Mouse (Mus musculus) adrenal gland, adult 8-10 months (tissue): ENCODE results near the gene Poc1a. TPM values are rescaled to one million over a fixed set of nuclear protein-coding genes. Genes with fewer than 3 reads are reported as not detected.

Experiments
- DNase-seq: peaks from one replicate; pipeline ENCODE4 v3.0.0; 2022
- total RNA-seq, 4 experiments: library from RNA; stranded (reverse); gene quantifications; 2 replicates each; pipeline ENCODE4 v1.2.4; 2022

Poc1a gene
- total RNA-seq, 4 experiments from 2014 or later = 3.9 to 6.5 (median 5.5) TPM

DNA sequence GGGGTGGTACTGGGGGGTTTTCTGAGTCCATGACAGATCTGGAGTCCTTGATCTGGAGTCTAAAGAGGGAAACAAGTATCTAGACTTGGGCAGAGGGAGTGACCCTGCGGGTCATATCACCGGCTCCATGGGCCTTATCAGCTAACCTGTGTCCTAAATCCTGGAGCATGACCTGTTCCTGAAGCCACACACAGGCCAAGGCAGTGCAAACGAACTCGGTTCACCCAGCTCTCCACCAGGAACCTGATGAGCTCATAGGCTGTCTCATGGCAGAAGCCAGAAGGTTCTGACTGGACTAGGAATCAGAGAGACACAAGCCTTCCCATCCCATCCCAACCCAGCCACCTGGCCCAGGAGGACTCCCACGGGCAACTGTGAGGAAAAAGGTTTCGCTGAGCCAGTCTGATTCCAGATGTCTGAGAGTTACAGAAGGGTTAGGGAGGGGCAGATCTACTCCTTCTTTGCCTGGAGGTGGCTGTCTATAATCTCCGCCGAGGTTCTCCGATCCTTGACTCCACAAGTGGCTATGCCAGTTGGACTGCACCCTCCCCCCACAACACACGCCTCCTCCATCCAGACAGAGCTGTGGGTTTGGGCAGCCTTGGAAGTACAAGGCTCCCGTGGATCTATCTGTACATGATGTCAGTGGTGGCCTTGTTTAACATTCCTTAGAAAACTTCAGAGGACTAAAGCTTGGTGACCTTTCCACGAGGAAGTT lies 15.3 kb upstream of the Poc1a start:
- DNase-seq = peak; percentile 90

GRCm38 (mm10) chr9:106266936-106267657 lies 13.8 kb upstream of the Poc1a start:
- DNase-seq = peak; percentile 92

DNA sequence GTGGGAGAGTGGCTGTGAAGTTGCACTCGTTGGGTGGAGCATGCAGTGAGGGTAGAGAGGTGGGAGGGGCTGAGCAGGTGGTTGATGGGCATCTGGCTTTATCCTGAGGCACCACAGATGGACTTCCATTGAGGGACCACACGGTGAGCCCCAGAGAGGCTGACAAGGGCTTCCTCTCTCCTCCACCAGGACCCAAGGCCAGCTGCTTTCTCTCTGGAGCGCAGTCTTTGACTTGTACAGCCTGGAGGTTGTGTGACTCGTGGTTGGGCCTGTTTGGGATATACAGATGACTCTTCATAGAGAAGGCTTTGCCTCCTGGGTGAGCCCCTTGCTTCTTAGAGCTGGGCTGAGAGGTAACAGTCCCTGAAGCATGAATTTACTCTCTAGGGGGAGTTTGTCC lies 12.4 kb upstream of the Poc1a start:
- no peak for DNase-seq

GRCm38 (mm10) chr9:106269076-106269788 lies 11.6 kb upstream of the Poc1a start:
- no peak for DNase-seq

DNA sequence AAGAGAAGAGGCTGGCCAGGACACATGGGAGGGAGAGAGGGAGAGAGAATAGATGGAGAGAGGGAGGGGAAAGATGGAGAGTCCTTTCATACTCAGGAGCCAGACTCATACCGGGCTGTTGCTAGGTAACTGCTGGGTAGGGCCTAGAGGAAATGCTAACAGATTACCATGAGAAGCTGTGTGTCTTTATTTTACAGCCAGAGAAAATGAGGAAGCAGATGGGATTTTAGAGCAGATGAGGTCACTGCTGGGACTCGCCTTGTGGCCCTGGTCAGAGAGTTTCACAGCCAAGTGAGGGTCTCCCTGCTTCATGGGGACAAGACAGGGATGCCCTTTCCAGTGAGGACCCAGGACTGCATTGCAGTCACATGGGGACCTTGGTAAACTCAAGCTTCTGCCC lies 11.0 kb upstream of the Poc1a start:
- no peak for DNase-seq

- DNase-seq = no peak
These were observed 10.2 kb upstream of the Poc1a start for GRCm38 (mm10) chr9:106270656-106271055.

DNA sequence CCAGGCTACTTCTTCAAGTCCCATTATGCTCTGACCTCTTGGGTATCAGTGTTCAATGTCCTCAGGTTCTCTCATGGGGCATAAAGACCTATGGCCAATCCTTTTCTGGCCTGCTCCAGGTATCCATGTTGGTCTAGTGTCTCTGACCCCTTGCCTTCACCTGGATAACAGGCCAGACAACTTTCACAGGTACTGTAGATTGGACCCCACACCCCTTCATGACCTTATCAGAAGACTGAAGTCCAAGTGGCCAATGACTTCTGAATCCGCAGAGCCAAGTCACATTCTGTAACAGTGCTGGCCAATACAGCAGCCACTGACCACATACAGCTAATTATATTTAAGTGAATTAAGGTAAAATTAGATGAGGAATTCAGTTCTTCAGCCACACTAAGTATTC lies 8.6 kb upstream of the Poc1a start:
- DNase-seq = no peak

DNA sequence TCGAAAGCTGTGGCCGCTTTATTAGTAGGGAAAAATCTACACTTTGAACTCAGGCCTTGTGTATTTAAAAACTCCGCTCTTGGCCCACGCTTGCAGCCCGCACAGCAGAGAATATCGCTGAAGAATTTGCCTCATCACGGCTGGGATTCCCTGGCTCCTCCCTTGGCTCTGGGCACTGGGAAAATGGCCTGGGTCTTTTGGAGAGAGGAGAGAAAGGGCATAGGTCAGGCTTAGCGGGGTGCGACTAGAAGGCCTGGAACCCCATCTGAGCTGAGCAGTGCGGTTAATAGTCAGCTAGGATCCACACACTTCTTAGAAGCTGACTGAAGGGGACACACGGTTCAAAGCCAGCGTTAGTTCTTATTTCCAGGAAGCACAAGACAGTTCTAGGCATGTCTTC lies 7.6 kb upstream of the Poc1a start:
- no peak for DNase-seq

GRCm38 (mm10) chr9:106273791-106274190 lies 7.1 kb upstream of the Poc1a start:
- no peak for DNase-seq

- DNase-seq = no peak
These were observed 6.1 kb upstream of the Poc1a start for GRCm38 (mm10) chr9:106274652-106275180.

DNA sequence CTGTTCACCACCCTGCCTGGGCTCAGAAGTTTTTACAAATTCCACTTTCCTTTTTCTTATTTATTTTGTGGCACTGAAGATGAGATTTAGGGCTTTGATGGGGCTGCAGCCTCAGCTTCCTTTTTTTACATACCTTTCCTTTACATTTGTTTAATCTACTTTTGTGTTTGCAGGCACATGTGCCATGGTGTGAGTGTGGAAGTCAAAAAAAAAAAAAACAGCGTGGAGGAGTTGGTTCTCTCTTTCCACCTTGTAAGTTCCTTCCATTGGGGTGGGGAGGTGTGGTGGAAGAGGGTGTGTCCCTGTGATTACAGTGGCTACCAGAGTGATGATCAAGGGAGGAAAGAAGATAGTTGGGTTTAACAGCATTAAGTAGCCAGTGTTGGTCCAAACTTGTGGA lies 5.1 kb upstream of the Poc1a start:
- no peak for DNase-seq

DNA sequence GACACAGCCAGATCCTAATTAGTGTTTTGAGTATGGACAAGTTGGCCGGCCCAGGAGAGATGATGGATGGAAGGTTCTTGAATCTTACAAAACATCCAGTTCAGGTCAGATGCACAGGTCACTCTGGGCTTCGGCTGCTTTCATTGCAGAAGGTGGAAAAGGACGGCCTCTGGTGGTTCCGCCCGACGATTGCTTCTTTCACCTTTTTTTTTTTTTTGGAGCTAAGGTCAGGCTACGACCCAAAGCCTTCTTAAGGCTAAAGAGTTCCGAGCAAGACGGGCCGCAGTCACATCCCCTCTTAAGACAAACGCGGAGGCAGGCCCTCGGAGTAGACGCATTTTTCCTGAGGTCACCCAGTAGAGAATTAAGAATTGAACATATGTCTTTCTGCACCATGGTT lies 475 bp upstream of the Poc1a start:
- peak; percentile 68 for DNase-seq

DNA sequence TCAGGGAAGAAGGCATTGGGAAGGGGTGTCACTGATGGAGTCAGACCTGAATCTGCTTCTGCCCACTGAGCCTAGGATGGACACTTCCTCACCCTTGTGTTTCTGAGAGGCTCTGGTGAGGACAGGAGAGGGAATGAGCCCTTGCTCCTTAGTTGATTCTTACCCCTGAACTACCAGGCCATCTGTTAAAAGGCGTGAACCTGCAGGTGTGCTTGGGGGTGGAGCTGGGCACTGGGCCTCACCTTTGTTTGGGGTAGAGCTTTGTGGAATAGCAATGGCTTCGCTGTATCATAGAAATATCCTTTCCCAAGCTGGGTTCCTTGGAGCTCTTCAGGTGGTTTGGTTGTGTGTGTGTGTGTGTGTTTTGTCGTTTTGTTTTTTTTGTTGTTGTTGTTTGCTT lies 1.2 kb downstream of the Poc1a start:
- no peak for DNase-seq

GRCm38 (mm10) chr9:106287165-106287564 lies 6.3 kb downstream of the Poc1a start:
- DNase-seq = no peak

GRCm38 (mm10) chr9:106288864-106289263 lies 8.0 kb downstream of the Poc1a start:
- DNase-seq = peak; percentile 52

DNA sequence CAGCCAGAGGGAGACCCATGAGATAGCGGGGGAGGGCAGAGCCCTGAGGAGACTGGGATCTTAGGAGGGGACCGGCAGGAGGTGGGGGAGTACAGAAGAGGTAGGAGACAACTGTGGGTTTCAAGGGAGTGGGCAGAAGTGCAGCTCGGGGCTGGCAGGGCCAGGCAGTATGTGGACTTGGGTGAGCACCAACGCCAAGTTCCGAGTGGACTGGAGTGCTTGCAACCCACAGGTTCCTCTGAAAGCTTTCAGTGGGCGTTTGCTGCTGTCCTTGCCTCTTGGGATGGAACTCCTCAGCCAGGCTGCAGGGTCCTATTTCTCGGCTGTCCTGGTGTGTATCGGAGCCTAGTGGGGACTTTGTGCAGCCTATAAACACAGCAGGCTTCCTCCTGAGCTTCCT lies 9.0 kb downstream of the Poc1a start:
- DNase-seq = no peak

DNA sequence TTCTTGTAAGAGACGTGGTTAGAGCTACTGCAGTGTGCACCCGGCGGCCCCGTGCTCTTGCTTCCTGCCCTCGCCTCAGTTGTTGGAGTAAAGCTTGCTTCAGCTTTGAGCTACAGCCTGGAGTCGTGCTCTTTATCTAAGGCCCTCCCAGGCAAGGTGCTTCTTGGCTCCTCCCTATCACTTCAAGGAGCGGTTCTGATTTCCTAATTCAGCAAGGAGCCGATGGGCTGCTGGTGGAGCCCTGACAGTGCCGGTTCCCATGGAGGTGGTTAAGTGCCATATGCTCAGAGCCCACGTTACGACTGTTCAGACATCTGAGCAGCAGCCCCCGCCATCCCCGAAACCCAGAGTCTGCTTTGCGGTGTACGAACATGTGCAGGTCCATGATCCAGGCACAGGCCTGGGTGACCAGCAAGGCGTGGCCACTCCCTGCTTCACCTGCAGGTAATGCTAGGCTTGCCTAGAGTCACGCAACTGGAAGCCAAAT lies 9.8 kb downstream of the Poc1a start:
- DNase-seq = no peak

GRCm38 (mm10) chr9:106293569-106294156 lies 12.8 kb downstream of the Poc1a start:
- no peak for DNase-seq

DNA sequence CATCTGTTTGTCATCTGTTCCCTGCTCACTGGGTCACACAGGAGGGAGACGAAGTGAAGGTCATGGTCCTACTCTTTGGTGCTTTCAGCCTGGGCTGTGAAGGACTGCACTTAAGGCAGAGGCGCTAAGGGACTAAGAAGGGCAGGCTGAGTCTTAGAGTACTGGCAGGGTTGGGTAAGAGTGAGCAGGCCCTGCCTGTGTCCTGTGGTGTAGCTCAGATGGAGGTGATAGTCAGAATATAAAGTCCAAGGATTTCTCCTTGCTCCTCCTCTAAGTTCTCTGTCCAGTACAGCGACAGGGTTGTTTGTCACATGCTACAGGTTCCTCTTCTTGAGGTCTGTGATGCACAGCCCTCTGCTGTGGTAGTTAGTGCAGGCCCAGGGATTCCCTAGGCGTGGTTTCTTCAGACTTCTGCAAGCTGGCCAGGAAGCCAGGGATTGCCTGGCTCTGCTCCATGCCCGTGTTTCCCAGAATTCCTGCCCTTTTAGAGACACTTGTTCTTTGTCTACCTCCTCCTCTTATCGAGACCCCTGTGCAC lies 15.8 kb downstream of the Poc1a start:
- no peak for DNase-seq

- no peak for DNase-seq
These were observed 19.4 kb downstream of the Poc1a start for GRCm38 (mm10) chr9:106300176-106300803.

DNA sequence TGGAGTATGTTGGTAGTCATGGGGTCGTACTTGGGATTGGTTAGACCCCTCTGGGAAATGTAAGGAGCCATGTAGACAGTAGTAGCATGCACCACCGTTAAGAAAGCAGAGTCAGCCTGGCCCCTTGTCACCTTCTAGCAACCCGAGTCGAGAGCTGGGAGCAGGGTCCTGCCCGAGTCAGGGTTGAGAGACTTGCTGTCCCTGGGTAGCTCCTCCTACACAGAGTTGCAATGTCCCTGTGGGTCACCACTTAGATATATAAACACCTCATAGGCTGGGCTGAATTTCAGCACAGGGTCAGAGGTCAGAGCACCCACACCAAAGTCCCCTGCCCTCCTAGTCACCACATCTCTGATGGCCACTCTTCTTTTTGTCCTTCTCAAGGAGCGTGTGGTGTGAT lies 20.1 kb downstream of the Poc1a start:
- DNase-seq = no peak
